Mouse (Mus musculus) urinary bladder, postnatal 25 days (tissue): Measurements from ENCODE around the gene Higd1c.
A peak's percentile ranks its signal among the peaks of the same experiment; 100 is the strongest.
"Not testable (repeated sequence)": the region's sequence is repeated elsewhere in the genome, so short reads cannot be mapped to it uniquely, and the experiment has no call there.

Experiments
- DNase-seq: peaks from one replicate; pipeline ENCODE4 v3.0.0; 2022; ENCODE audit warnings: low spot score

Higd1c gene

GRCm38 (mm10) chr15:100410918-100411672 lies 46.8 kb downstream of the Higd1c start:
- peak; percentile 49 for DNase-seq

GRCm38 (mm10) chr15:100411731-100412130 lies 47.4 kb downstream of the Higd1c start:
- no peak for DNase-seq

- no peak for DNase-seq
These were observed 49.0 kb downstream of the Higd1c start for GRCm38 (mm10) chr15:100413306-100413705.

- no peak for DNase-seq
These were observed 49.7 kb downstream of the Higd1c start for GRCm38 (mm10) chr15:100414011-100414410.

GRCm38 (mm10) chr15:100414942-100415341 lies 50.6 kb downstream of the Higd1c start:
- DNase-seq, result no peak

GRCm38 (mm10) chr15:100415684-100416083 lies 51.3 kb downstream of the Higd1c start:
- DNase-seq, result no peak

GRCm38 (mm10) chr15:100417854-100418450 lies 53.6 kb downstream of the Higd1c start:
- DNase-seq, result no peak

- no peak for DNase-seq
These were observed 55.0 kb downstream of the Higd1c start for GRCm38 (mm10) chr15:100419311-100419710.

- DNase-seq, result no peak
These were observed 55.8 kb downstream of the Higd1c start for GRCm38 (mm10) chr15:100419901-100420745.

- DNase-seq, result no peak
These were observed 56.9 kb downstream of the Higd1c start for GRCm38 (mm10) chr15:100421059-100421757.

- not testable (repeated sequence) for DNase-seq
These were observed 57.4 kb downstream of the Higd1c start, which contains the start of gene Gm5475 for GRCm38 (mm10) chr15:100421758-100422197. Gene Gm5475, plus strand, starts transcription at chr15:100422147.

- peak; percentile 33 for DNase-seq
These were observed 58.1 kb downstream of the Higd1c start for GRCm38 (mm10) chr15:100422476-100422875.

GRCm38 (mm10) chr15:100422899-100423860 lies 58.8 kb downstream of the Higd1c start:
- DNase-seq, result peak; percentile 94

GRCm38 (mm10) chr15:100423916-100424315 lies 59.6 kb downstream of the Higd1c start:
- DNase-seq, result no peak

GRCm38 (mm10) chr15:100424396-100425122 lies 60.2 kb downstream of the Higd1c start, which contains the start of gene Slc11a2:
Gene Slc11a2, minus strand, starts transcription at chr15:100425072.
- DNase-seq, result no peak

- DNase-seq, result peak; percentile 21
These were observed 64.1 kb downstream of the Higd1c start for GRCm38 (mm10) chr15:100428296-100428905.

GRCm38 (mm10) chr15:100429959-100430565 lies 65.7 kb downstream of the Higd1c start:
- no peak for DNase-seq

GRCm38 (mm10) chr15:100433234-100433633 lies 68.9 kb downstream of the Higd1c start:
- no peak for DNase-seq
